In the genomic region with DNA sequence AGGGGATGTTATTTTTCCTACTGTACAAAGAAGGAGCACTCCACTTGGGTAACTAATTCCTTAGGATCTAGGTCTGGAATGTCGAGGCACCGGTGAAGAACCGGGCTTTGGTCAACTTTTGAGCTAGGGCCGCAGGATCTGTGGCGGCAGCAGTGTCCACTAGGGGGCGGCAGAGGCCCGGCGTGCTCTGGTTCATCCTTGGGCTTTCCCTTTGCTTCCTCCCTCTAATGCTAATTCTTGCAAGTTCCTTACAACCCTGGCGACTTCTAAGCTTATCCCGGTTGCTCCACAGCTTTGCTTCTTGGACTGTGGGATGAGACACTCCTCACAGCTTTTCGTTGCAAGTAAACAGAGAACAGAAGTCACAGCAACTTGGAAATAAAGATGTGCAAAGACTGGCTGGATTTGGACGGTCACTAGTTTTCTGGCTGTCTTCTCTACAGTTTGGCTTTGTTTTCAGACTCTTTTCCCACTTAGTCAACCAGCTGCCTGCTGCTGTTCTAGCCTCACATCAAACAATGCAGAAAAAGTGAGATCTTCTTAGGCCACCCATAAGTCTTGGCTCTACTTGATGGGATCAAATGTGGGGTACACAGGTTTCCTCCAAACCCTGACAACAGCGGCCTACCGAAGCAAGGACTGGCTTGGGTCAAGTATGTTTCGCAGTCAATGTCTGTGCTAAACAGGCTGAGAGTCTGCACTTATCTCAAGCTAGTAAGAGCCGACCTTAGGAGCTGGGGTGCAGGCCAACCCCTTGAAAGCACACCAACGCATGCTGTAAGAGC, we compare ENCODE assay signal across 8 mouse cellular contexts. TPM values are rescaled to one million over a fixed set of nuclear protein-coding genes. Genes with fewer than 3 reads are reported as not detected.
A peak's percentile ranks its signal among the peaks of the same experiment; 100 is the strongest.
DNase-seq lines count a peak whose midpoint lies in the region; ATAC-seq and TF ChIP-seq lines count a peak whose summit lies in the region.

No protein-coding gene starts in this region.

- no peak overlapping the region for H3K9ac ChIP-seq in midbrain, embryonic 16.5 days (ENCODE audit: low read depth, low read length)

- H3K4me3 ChIP-seq in kidney, adult 2 months (ENCODE audit: insufficient read depth, low read depth, low read length) = no peak overlapping the region
- no peak overlapping the region for H3K4me3 ChIP-seq in midbrain, embryonic 16.5 days (ENCODE audit: low read depth, low read length)

- H3K4me1 ChIP-seq in kidney, adult 2 months (ENCODE audit: control insufficient read depth, insufficient read depth, low read length) = peaks cover 2% of the 10 kb centered on the region; the same call in 1 of the 2 replicates
- H3K4me1 ChIP-seq in midbrain, embryonic 16.5 days (ENCODE audit: control insufficient read depth, insufficient read depth, low read length) = no peaks in the 10 kb centered on the region

- no peak for TF ChIP-seq POLR2A in kidney, adult 2 months (IDR thresholded peaks at IDR 0.05; ENCODE audit: low read depth, low read length)

- H3K27ac ChIP-seq in kidney, adult 2 months (ENCODE audit: insufficient read depth, low read depth, low read length) = no peak overlapping the region
- H3K27ac ChIP-seq in midbrain, embryonic 16.5 days (ENCODE audit: low read length) = no peak overlapping the region

- ATAC-seq in midbrain, embryonic 16.5 days = 0 out of 2 replicates have a peak, but pooled peaks have one; percentile 58

- intact Hi-C loops in left cerebral cortex, postnatal 4 days (cut with DNase I) = loop anchor here (5.0 kb wide), 2 partner anchors 399 to 1059 kb away; partner anchors contain the start of gene Cxcl12

- H3K9me3 ChIP-seq in midbrain, embryonic 16.5 days (replicated peaks; ENCODE audit: control insufficient read depth, low read length, poor library complexity, severe bottlenecking) = no peaks in the 10 kb centered on the region

- H3K4me2 ChIP-seq in midbrain, embryonic 16.5 days (ENCODE audit: low read length) = no peak overlapping the region

- 36% methylated on average over 17 of the region's 17 CpGs for WGBS in kidney, adult 2 months
- WGBS in midbrain, embryonic 16.5 days = 38% methylated on average over 17 of the region's 17 CpGs

- H3K27me3 ChIP-seq in kidney, adult 2 months (replicated peaks; ENCODE audit: control insufficient read depth, insufficient read depth, low read length) = no peaks in the 10 kb centered on the region
- no peaks in the 10 kb centered on the region for H3K27me3 ChIP-seq in midbrain, embryonic 16.5 days (ENCODE audit: control insufficient read depth, insufficient read depth, low read depth, low read length)

- DNase-seq in 3134 (ENCODE audit: extremely low read depth, insufficient read length, low spot score) = peak; percentile 55
- peak; percentile 87 for DNase-seq in adrenal gland, postnatal 14 days
- peak; percentile 81 for DNase-seq in embryo, embryonic 9.5 days (ENCODE audit: extremely low spot score)
- DNase-seq in gastrocnemius, postnatal 4 days (ENCODE audit: low spot score in 2 of 2) = peak; percentile 80 to 86
- peak; percentile 78 for DNase-seq in kidney, adult 2 months
- DNase-seq in left cerebral cortex, postnatal 4 days = peak; percentile 84
- peak; percentile 22 for DNase-seq in spleen, postnatal 36 days (ENCODE audit: low spot score in 2 of 2)

- H3K36me3 ChIP-seq in kidney, adult 2 months (ENCODE audit: control insufficient read depth, insufficient read depth, low read length) = no peaks in the 10 kb centered on the region
- H3K36me3 ChIP-seq in midbrain, embryonic 16.5 days (ENCODE audit: control insufficient read depth, insufficient read depth, low read length) = no peaks in the 10 kb centered on the region

- peak; percentile 81 for TF ChIP-seq CTCF in kidney, adult 2 months (conservative IDR thresholded peaks at IDR 0.05; ENCODE audit: insufficient read depth, insufficient read length, low read depth, low read length)

RNA-seq across cellular contexts. Expression of gene Tmem72, which starts 51.2 kb away (rescaled TPM):
- total RNA-seq in adrenal gland, postnatal 14 days (2021) = 0.04 and 0.08 TPM in 2 replicates
- 1 to 10 TPM; 2.3 to 6.3 TPM for total RNA-seq in gastrocnemius, postnatal 4 days (2021)
- polyA plus RNA-seq in kidney, adult 2 months (2012; rRNA removed) = 13.4 and 19.2 TPM in 2 replicates
- total RNA-seq in left cerebral cortex, postnatal 4 days (2021) = under 1 TPM; 0.12 to 0.22 TPM
- polyA plus RNA-seq in midbrain, embryonic 16.5 days (2015; fragmentation: Nextera tagmentation; extraction: Ambion mirVana) = 0.42 and 0.75 TPM in 2 replicates

Comparison
In these comparisons a context has a peak if more than half of its experiments do, and no peak if none do; other contexts are left out.
1. DNase-seq: peak in every context shown above with its lines; median percentile 87 in adrenal gland, postnatal 14 days; 84 in left cerebral cortex, postnatal 4 days; 83 in gastrocnemius, postnatal 4 days; 81 in embryo, embryonic 9.5 days; 78 in kidney, adult 2 months; 55 in 3134; 22 in spleen, postnatal 36 days.